In the genomic region with DNA sequence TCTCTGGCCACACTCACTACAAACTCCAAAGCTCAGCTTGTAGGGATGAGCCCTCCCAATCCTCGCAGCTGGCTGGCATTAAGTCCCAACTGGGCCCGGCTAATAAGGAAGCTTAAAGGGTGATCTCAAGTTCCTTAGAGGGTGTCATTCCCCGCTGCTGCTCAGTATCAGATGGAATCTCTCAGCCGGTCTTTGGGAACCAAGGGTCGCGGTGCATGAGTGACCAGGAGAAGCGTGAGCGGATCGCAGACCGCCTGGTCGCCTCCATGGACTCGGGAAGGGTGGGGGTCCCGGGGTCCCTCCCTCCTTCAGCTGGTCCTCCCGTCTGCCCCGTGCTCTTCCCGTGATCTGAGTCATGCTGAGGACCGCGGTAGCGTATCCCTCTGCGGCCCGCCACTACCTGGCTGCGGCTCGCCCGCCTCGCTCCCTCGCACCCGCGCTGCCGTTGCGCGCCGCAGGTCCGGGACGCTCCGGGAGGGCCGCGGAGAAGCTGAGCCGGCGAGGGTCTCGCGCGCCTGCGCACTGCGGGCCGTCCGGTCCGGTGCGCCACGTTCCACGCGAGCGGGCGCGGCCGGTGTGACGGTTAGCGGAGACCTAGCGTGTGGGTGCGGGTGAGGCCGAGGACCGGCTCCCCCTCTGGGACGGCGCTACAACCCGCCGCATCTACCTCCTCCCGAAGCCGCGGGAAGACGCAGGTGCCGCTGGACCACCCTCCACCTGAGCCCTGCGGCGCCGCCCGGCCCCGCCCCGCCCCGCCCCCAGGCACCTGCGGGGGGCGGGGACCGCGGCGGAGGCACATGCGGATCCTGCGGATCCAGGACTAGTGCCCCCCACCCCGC, we compare ENCODE assay signal across 8 mouse cellular contexts. TPM values are rescaled to one million over a fixed set of nuclear protein-coding genes. Genes with fewer than 3 reads are reported as not detected.
A peak's percentile ranks its signal among the peaks of the same experiment; 100 is the strongest.
DNase-seq lines count a peak whose midpoint lies in the region; ATAC-seq and TF ChIP-seq lines count a peak whose summit lies in the region.

A gene (minus strand): TSS at position 754 of the 839 bp plus-strand sequence.

- no peak within 1 kb of the TSS for H3K27ac ChIP-seq in embryonic facial prominence, embryonic 11.5 days (replicated peaks; ENCODE audit: low read depth, low read length)
- 0 out of 2 replicates have a peak within 1 kb of the TSS, but pooled peaks have one; percentile 26 for H3K27ac ChIP-seq in hindbrain, embryonic 14.5 days
- H3K27ac ChIP-seq in midbrain, embryonic 13.5 days, result no peak within 1 kb of the TSS
- peak within 1 kb of the TSS; percentile 95 for H3K27ac ChIP-seq in testis, adult 2 months (ENCODE audit: control insufficient read depth, insufficient read depth, low read depth, low read length)

- peak within 1 kb of the TSS; percentile 50 for H3K9ac ChIP-seq in embryonic facial prominence, embryonic 11.5 days (replicated peaks; ENCODE audit: low read length)
- H3K9ac ChIP-seq in hindbrain, embryonic 14.5 days, result peak within 1 kb of the TSS; percentile 67
- peak within 1 kb of the TSS; percentile 69 for H3K9ac ChIP-seq in midbrain, embryonic 13.5 days (replicated peaks)

- H3K4me3 ChIP-seq in erythroblast, embryonic 14.5 days (replicated peaks), result peak within 1 kb of the TSS; percentile 47
- peak within 1 kb of the TSS; percentile 61 for H3K4me3 ChIP-seq in embryonic facial prominence, embryonic 11.5 days (ENCODE audit: low read depth, low read length)
- H3K4me3 ChIP-seq in hindbrain, embryonic 14.5 days (replicated peaks; ENCODE audit: low read length), result peak within 1 kb of the TSS; percentile 85
- peak within 1 kb of the TSS; percentile 53 for H3K4me3 ChIP-seq in midbrain, embryonic 13.5 days (replicated peaks)
- H3K4me3 ChIP-seq in testis, adult 2 months (ENCODE audit: control insufficient read depth, low read depth, low read length), result peak within 1 kb of the TSS; percentile 95

- no peak for TF ChIP-seq CTCF in testis, adult 2 months (IDR thresholded peaks at IDR 0.05; ENCODE audit: control insufficient read depth, insufficient read depth, insufficient replicate concordance, low read depth, low read length)

- H3K9me3 ChIP-seq in erythroblast, embryonic 14.5 days (ENCODE audit: control insufficient read depth, low read length), result peaks cover 6% of the 10 kb centered on the region; the same call in 1 of the 2 replicates
- no peaks in the 10 kb centered on the region for H3K9me3 ChIP-seq in embryonic facial prominence, embryonic 11.5 days (replicated peaks; ENCODE audit: control insufficient read depth, low read length)
- H3K9me3 ChIP-seq in hindbrain, embryonic 14.5 days (ENCODE audit: control insufficient read depth, low read length), result no peaks in the 10 kb centered on the region
- H3K9me3 ChIP-seq in midbrain, embryonic 13.5 days, result no peaks in the 10 kb centered on the region

- DNase-seq in T-cell, adult 2 months (ENCODE audit: low spot score), result peak; percentile 19
- peak; percentile 55 for DNase-seq in embryonic facial prominence, embryonic 11.5 days (ENCODE audit: low spot score)
- DNase-seq in hindbrain, embryonic 14.5 days (ENCODE audit: low spot score), result peak; percentile 63
- peak; percentile 61 to 77 for DNase-seq in left cerebral cortex, postnatal 36 days (ENCODE audit: low spot score in 2 of 2)

- no peak for ATAC-seq in erythroblast, adult 5-6 weeks (replicated peaks; ENCODE audit: low FRiP score, poor library complexity, severe bottlenecking)
- peak; percentile 67 for ATAC-seq in embryonic facial prominence, embryonic 11.5 days (replicated peaks; ENCODE audit: insufficient number of reproducible peaks, low FRiP score, low TSS enrichment, low read depth)
- peak; percentile 86 for ATAC-seq in hindbrain, embryonic 14.5 days (ENCODE audit: low FRiP score)
- ATAC-seq in midbrain, embryonic 13.5 days, result peak; percentile 89

- peaks cover 5% of the 10 kb centered on the region for H3K4me1 ChIP-seq in erythroblast, embryonic 14.5 days (ENCODE audit: control insufficient read depth)
- H3K4me1 ChIP-seq in embryonic facial prominence, embryonic 11.5 days (ENCODE audit: control insufficient read depth, insufficient read depth, low read length), result no peaks in the 10 kb centered on the region; the same call in 1 of the 2 replicates
- H3K4me1 ChIP-seq in hindbrain, embryonic 14.5 days (replicated peaks; ENCODE audit: control insufficient read depth, insufficient read depth, low read length), result no peaks in the 10 kb centered on the region
- H3K4me1 ChIP-seq in midbrain, embryonic 13.5 days (replicated peaks), result peaks cover 6% of the 10 kb centered on the region; the same call in 1 of the 2 replicates
- H3K4me1 ChIP-seq in testis, adult 2 months (ENCODE audit: control insufficient read depth, insufficient read depth, low read length), result peaks cover 8% of the 10 kb centered on the region

- intact Hi-C loops in left cerebral cortex, postnatal 36 days (cut with DNase I), result no loop called here

- under 1% methylated on average over 66 of the region's 85 CpGs for WGBS in embryonic facial prominence, embryonic 11.5 days
- under 1% methylated on average over 82 of the region's 85 CpGs for WGBS in hindbrain, embryonic 14.5 days
- WGBS in midbrain, embryonic 13.5 days, result under 1% methylated on average over 84 of the region's 85 CpGs

- H3K4me2 ChIP-seq in embryonic facial prominence, embryonic 11.5 days (ENCODE audit: low read depth, low read length), result peak within 1 kb of the TSS; percentile 98
- H3K4me2 ChIP-seq in hindbrain, embryonic 14.5 days (replicated peaks), result peak within 1 kb of the TSS; percentile 98
- H3K4me2 ChIP-seq in midbrain, embryonic 13.5 days (replicated peaks), result peak within 1 kb of the TSS; percentile 97

- peaks cover 51% of the 10 kb centered on the region for H3K27me3 ChIP-seq in erythroblast, embryonic 14.5 days (ENCODE audit: control insufficient read depth)
- peaks cover 34% of the 10 kb centered on the region for H3K27me3 ChIP-seq in embryonic facial prominence, embryonic 11.5 days (ENCODE audit: control insufficient read depth, insufficient read depth, low read length)
- H3K27me3 ChIP-seq in hindbrain, embryonic 14.5 days (ENCODE audit: control insufficient read depth, insufficient read depth, low read length), result peaks cover 37% of the 10 kb centered on the region
- peaks cover 57% of the 10 kb centered on the region for H3K27me3 ChIP-seq in midbrain, embryonic 13.5 days
- H3K27me3 ChIP-seq in testis, adult 2 months (ENCODE audit: control insufficient read depth, insufficient read depth, low read length), result no peaks in the 10 kb centered on the region

- H3K36me3 ChIP-seq in erythroblast, embryonic 14.5 days (ENCODE audit: control insufficient read depth), result no peaks in the 10 kb centered on the region
- no peaks in the 10 kb centered on the region for H3K36me3 ChIP-seq in embryonic facial prominence, embryonic 11.5 days (replicated peaks; ENCODE audit: control insufficient read depth, insufficient read depth, low read depth, low read length)
- H3K36me3 ChIP-seq in hindbrain, embryonic 14.5 days (replicated peaks; ENCODE audit: control insufficient read depth, insufficient read depth), result no peaks in the 10 kb centered on the region
- no peaks in the 10 kb centered on the region for H3K36me3 ChIP-seq in midbrain, embryonic 13.5 days
- no peaks in the 10 kb centered on the region for H3K36me3 ChIP-seq in testis, adult 2 months (ENCODE audit: control insufficient read depth, insufficient read depth, low read length)

- peak; percentile 91 for TF ChIP-seq POLR2A in testis, adult 2 months (IDR thresholded peaks at IDR 0.05; ENCODE audit: control insufficient read depth, low read depth, low read length)

RNA-seq across cellular contexts. Expression of the gene that starts here (rescaled TPM):
- polyA plus RNA-seq in erythroblast, embryonic 14.5 days (2012), result 0.01 TPM in 1 of 2 replicates, not detected in the other
- total RNA-seq in erythroblast, adult 5-6 weeks (2015; ENCODE audit: low replicate concordance), result not detected in 2 replicates
- not detected in 2 replicates for total RNA-seq in erythroblast, adult 5-6 weeks (2017; ENCODE audit: low replicate concordance)
- 0.25 and 0.54 TPM in 2 replicates for polyA plus RNA-seq in embryonic facial prominence, embryonic 11.5 days (2014; fragmentation: Nextera tagmentation; extraction: Ambion mirVana)
- 0.92 and 1.8 TPM in 2 replicates for polyA plus RNA-seq in hindbrain, embryonic 14.5 days (2014; fragmentation: Nextera tagmentation; extraction: Ambion mirVana)
- 1 to 10 TPM; 3.0 to 3.4 TPM for total RNA-seq in left cerebral cortex, postnatal 36 days (2021)
- 0.27 TPM in 2 replicates for polyA plus RNA-seq in midbrain, embryonic 13.5 days (2015; fragmentation: Nextera tagmentation; extraction: Ambion mirVana)
- polyA plus RNA-seq in testis, adult 2 months (2012; rRNA removed), result 24.9 and 26.3 TPM in 2 replicates

Comparison
In these comparisons a context has a peak if more than half of its experiments do, and no peak if none do; other contexts are left out.
1. RNA of the gene that starts here (total RNA-seq): 3.0 to 3.4 TPM in left cerebral cortex, postnatal 36 days; not detected in erythroblast, adult 5-6 weeks; every median in the first group is over 4 times any median in the second.
2. Peak in DNase-seq, ATAC-seq, H3K4me3 ChIP-seq, H3K9ac ChIP-seq and H3K4me2 ChIP-seq in embryonic facial prominence, embryonic 11.5 days; RNA of the gene not detected or under 1 TPM.
3. Peak in ATAC-seq, H3K4me3 ChIP-seq, H3K9ac ChIP-seq and H3K4me2 ChIP-seq in midbrain, embryonic 13.5 days; RNA of the gene not detected or under 1 TPM.
4. DNase-seq: peak in every context shown above with its lines; median percentile 69 in left cerebral cortex, postnatal 36 days; 63 in hindbrain, embryonic 14.5 days; 55 in embryonic facial prominence, embryonic 11.5 days; 19 in T-cell, adult 2 months.
5. H3K27ac ChIP-seq: peak in hindbrain, embryonic 14.5 days (single experiment) and testis, adult 2 months (single experiment); none in embryonic facial prominence, embryonic 11.5 days (single experiment) and midbrain, embryonic 13.5 days (single experiment).
6. Peak in every context shown above with its lines, with median percentiles within 50 percentile points of each other: H3K4me3 ChIP-seq, H3K4me2 ChIP-seq and H3K9ac ChIP-seq.